Mouse (Mus musculus) right cerebral cortex, postnatal 10 days (tissue): ENCODE measurements around the gene Kcnh4.

Experiments used
- DNase-seq, 2 experiments: peaks; one replicate each; pipeline ENCODE4 v3.0.0; 2021; ENCODE audit warnings: low spot score in 2 of 2

The Kcnh4 gene

DNA sequence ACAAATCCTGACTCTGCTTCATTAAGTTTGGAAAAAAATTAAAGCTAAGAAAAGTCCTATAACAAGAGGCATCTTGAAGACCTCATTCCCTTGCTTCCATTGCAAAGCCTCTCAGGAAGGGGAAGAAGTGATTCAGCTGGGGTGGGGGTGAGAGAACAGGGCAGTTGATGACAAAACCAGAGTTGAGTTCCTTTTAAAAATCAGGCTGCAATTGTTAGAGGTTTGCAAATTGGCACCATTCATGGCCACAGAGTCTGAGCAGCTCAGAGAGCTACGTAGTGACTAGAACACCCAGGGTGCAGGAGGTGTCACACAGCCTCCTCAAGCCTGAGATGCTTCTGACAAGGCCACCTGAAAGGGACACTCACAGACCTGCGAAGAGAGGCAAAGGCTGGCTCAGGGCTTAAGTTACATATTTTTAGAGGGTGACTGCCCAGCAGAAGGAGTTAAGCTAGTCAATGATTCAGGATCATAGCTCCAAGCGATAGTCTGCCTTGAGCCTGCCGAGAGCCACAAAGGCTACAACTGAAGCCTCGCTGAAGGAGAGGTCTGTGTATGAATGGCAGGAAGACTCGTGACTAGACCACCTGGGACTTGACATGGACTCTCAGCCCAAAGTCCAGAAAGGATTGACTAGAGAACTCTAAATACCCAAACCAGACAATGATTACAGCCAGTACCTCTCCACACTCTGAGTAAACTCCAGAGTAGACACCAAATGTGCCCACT lies 29.1 kb downstream of the Kcnh4 start:
- DNase-seq = no peak

DNA sequence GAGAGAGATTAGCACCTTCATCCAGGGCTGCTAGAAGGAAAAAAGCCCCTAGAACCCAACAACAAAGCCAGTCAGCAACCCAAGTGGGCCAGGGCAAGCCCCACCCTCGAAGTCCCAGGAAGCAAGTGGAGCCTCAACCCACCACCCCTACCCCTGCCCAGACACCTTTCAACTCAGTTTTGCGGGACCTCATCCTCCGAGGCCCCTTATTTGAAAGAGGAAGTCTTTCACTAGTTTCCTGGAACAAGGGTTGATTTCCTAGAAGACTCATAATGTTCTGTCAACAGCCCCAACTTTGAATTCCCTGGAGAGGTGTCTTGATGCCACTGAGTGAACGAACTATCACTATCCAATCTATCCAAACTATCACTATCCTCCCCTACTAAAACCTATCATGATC lies 29.8 kb downstream of the Kcnh4 start:
- DNase-seq = no peak

DNA sequence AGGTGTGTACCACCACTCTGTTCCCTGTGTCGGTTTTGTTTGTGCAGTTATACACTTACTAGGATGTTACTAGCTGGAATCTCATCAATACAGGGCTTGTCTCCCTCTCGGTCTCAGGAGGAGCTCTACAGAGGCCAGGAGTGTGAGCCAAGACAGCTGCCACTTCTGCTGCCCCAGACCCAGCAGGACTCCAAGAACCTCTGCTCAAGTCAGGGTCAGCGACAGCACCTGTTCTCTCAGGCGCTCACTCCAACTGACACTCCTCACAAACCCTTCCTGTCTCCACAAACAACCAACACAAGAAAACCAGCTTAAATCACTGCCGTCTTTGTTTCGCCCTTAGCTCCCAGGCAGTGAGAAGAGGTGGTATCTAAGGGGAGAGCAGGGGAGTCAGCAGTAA lies 31.1 kb downstream of the Kcnh4 start:
- peak in 1 of 2 experiments; percentile 33 for DNase-seq

DNA sequence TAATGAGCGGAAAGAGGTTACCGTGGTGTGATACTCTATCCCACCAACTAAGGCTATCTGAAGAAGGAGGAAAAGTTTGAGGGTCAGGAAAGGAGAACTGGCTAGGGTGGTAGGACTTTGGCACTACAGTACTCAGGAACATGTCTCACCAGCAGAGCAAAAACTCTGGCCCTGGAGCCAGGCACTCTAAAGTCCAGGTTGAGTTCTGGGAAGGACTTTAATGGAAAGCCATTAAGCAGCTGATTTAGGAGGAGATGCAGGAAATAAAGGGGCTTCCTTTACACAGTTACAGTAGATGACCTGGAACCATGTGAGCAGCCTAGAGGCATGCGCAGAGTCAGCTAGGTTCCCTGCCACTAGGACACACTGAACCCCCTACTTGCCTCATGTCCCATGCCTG lies 32.5 kb downstream of the Kcnh4 start:
- DNase-seq = no peak

DNA sequence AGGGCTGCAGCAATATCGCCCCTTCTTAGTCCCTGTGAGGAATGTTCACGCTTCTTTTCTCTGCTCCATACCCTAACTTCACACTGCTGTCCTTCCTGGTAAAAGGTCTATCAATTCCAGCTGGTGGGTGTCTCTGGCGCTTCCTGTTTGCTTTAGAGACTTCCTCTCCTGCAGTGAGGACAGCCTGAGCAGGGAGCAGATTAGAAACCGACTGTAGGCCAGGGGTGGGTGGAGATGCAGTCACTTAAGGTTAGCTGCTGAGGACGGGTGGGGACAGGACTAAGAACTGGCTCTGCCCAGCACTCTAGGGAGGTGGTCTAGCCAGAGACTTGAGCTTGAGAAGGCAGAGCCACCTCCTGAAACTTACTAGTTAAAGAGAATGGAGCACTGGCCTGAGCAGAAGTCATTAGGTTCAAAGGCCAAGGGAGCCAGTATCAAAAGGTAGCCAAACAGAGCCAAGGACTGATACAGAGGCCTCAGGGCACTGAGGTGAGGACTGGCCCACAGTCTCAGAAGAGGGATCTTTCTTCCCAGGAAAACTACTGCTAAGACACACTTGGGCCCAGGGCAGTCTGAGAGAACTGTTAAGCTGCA lies 34.7 kb downstream of the Kcnh4 start:
- peak in 1 of 2 experiments; percentile 30 for DNase-seq

DNA sequence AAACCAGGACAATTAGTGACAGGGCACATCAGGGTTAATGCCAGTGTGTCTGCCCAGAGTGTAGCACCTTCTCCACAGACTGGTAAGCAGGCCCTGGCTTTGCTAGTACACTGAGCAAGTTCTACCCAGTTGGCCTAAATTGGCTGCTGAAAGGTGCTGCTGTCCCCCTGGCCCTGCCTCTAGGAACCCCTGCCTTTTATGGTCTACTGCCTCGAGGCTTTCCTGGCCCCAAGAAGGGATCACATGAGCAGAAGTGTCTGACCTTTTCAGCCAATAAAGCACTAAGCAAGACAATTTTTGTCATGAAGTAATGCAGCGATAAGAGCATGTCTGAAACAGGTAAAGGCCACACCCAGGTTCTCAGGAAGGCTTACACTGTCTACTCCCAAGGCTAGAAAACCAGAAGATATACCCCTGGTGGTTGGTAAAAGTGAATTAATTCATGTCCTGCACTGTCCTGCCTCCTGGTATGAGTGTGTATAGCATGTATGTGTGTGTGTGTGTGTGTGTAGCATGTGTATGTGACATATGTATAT lies 37.2 kb downstream of the Kcnh4 start:
- no peak for DNase-seq

DNA sequence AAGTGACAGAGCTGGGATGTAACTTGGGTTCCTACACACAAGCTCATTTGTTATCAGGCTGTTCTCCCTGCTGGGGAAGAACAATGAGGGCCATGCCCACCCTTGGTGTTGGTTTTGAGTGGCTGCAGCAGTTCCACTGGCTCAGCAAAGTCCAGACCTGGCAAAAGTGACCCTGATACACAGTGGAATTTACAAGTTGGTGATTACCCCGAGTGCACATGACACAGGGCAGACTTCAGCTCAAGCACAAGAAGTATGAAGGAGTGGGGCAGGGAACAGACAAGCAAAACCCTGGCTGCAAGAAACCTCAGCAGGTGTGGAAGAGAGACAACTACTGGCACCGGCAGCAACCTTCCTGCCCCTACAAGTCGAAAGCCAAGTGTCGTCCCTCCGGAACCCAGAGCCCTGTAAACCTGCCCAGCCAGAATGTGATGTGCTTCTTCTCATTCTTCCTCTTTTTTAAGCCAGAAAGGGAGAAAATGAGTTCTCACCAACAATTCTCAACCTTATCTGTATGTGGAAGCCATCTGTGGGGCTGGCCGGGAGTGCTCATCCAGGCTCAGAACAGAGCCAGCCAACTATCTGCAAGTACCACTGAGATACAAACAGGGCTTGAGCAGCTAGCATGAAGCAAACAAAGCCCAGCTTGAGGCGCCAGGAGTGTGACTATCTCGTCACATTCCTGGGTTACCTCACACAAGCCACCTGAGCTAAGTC lies 37.8 kb downstream of the Kcnh4 start:
- DNase-seq = no peak

DNA sequence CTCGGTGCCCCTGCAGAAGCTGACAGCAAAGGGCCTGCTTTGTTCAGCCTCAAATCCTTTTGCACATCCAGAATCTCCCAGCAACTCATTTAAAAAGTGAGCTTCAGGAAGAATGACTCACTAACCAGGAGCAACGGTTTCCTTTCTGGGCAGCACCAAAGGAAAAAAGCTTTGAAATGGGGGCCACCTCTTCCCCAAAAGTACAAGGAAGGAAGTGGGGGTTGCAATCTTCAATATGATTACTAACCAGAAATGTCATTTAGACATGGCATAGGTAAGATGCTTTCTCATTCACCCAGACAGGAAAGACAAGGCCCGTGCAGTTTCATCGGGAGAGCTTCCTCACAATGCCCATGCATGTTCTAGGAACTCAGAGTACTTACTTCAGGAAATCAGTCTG lies 38.5 kb downstream of the Kcnh4 start:
- DNase-seq = no peak

DNA sequence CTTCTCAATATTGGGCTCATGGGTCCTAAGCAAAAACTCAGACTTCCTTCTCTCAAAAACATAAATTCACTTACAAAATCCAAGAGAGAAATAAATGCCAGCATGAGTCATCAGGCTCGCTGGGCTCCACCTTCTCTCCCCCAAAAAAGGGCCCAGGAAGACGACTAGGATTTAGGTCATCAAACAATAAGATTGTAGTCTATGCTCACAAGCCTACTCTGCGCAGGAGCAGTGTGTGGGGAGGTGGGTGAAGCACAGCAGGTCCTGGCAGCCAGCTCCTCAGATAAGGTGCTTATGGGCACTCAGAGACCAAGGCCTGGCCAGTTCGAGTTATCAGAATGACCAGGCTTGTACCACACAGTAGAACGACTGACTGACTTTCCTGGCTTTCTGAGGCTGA lies 39.4 kb downstream of the Kcnh4 start:
- no peak for DNase-seq

DNA sequence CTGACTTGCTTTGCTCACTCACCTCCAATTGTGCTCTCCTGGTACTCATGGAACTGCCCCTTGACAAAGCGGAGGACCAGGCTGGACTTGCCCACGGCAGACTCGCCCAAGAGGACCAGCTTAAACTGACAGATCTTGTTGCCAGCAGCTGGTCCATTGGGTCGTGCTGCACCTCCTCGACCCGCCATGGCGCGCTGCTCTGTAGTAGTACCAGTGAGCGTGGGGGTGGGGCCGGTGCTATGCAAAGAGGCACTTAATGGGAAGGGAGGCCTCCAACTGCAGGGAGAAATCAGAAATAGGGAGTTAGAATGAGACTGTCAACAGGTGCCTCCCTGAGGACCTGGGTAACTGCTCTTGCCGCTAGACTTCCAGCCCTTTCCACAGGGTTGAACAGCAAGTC lies 39.8 kb downstream of the Kcnh4 start:
- peak in 1 of 2 experiments; percentile 34 for DNase-seq

DNA sequence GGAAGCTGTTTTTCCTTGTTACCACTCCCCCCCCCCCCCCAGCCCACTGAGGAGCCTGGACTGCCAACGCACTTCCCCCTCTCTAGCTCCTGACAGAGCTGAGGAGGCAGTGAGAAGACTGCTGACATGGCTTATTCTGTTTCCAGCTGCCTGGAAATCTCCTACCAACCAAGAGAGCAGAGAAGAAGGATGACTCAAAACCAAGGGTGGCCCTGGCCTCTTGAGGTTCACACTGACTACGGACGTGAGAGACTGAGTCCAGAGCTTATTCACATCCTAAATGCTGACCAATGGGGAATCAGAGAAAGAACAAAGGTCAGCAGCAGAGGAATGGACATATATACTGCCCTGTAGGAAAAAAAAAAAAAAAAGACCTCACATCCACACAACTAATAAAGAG lies 40.4 kb downstream of the Kcnh4 start:
- peak in 1 of 2 experiments; percentile 47 for DNase-seq

DNA sequence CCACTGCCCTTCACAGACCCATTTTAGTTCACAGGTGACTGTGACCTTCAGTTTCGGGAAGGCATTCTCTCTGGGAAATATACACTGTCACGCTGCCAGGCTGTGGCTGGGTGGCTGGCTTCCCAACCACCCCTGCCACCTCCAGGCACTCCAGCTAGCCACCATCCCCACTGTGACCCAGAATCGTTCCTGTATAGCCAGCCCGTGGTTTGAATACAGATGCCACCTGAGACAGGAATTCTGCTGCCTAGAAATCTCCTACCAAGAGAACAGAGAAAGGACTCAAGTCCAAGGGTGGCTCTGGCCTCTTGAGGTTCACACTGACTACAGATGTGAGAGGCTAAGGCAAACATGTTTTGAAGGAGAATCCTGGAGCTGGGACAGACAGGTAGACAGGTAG lies 40.9 kb downstream of the Kcnh4 start:
- peak in 1 of 2 experiments; percentile 63 for DNase-seq

DNA sequence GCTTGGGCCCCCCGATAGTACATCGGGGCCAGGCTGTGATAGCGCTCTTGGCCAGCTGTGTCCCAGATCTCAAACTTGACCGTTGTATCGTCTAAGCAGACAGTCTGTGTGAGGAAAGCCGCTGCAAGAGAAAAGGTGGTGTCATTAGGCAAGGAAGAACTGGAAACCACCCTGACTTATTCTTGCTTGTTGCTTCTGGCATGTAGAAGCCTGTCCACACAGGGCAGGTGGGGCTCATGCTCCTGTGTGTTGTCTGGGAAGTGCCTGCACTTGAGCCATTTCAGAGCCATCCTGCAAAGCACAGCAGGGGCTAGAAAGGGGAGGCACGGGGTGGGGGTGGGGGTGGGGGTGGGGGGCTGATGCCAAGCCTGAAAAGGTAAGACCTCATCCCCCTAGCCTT lies 41.3 kb downstream of the Kcnh4 start:
- no peak for DNase-seq

DNA sequence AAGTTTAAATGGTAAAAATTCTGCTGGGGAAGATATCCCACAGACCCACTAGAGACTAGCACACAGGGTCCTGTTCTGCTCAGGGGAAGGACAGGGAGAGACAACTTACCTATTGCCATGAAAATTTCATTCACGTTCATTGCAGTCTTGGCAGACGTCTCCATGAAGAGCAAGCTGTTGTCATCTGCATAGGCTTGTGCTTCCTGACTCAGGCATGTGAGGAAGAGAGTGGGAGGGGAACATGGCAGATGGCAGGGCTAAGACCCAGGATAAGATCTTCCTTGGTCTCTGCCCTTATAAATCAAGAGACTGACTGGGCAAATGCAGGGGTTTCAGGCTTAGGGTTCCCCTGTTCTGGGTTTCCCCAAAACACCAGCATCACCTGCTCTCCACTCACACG lies 43.1 kb downstream of the Kcnh4 start:
- DNase-seq = peak in 1 of 2 experiments; percentile 38

DNA sequence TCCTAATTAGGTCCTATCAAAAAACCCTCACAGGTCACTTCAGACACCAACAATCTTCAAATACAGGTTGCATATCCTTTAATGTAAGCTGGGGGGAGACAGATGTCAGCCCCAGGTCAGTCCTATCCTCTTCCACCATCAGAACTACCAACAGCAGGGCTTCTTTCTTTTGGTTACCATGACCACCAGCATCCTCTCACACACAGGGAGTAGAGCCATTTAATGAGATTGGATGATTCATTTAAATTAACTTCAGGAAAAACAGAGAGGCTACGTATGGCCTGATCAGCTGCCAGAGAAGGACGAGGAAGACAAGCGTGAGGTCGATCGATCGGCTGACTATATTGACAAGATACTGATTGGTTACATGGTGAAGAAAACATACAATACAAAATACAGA lies 44.8 kb downstream of the Kcnh4 start:
- DNase-seq = peak in 1 of 2 experiments; percentile 69

DNA sequence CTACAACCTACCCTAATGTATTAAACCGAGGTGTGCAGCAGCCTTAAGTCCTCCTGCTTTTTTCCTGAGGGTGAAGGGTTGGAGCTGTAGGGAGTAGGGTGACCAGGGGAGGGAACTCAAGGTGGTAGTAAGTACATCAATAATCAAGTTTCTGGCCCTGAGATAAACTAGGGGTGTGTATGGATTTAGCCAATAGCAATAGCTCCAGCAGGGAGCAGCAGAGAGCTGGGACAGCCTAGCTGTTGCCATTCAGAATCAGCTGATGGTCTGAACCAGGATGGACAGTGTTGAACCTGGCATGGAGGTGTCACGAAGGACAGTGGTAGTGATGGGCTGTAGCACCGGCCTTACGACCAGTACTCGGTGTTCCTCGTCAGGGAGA lies 45.2 kb downstream of the Kcnh4 start:
- peak; percentile 87 to 90 for DNase-seq

DNA sequence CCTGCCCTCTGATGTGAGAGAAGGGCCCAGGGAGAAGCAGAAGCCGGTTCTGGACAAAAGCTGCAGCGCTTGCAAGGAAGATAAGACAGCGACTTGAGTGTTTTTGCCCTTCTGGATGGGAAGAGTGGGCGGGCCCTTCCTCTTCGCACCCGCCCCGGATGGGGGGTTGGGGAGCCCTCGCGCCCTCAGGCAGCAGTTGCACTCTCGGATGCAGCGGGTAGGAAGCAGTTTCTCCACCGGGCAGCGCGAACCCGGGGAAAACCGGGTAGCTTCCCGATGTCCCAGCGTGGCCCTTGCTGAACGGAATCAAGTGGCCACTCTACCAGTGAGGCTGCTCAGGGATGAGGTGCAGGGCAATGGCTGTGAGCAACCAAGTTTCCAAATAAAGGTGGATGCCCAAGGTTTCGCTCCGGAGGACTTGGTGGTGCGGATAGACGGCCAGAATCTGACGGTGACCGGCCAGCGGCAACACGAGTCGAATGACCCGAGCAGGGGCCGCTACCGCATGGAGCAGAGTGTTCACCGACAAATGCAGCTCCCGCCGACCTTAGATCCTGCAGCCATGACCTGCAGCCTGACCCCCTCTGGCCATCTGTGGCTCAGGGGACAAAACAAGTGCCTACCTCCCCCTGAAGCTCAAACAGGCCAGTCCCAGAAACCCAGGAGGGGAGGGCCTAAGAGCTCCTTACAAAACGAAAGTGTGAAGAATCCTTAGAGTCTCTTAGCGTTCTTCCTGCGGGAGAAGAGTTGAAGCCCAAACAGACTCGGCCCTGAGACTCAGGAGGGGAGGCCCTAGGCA lies 45.8 kb downstream of the Kcnh4 start, which contains the start of gene Hspb9:
Hspb9 (plus strand) TSS at position 116 of the 799 bp plus-strand sequence.
- peak; percentile 75 to 77 for DNase-seq

DNA sequence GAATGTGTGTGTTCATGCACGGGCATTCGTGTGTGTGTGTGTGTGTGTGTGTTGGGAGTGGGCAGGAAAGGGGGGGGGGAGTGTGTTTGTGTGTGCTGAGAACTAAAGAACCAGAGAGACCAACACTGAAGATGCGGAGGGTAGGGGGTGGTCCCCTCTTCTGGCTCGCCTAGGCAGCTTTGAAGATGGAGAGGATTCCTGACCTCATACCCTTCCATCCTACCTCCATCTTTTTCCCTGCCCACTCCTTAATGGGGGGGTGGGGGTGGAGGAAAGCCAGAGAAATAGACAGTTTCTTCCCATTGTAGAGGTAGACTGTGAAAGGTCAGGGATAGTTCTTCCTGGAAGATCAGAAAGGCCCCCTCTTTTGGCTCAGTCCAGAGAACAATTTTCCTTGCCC lies 46.6 kb downstream of the Kcnh4 start:
- DNase-seq = peak in 1 of 2 experiments; percentile 32

DNA sequence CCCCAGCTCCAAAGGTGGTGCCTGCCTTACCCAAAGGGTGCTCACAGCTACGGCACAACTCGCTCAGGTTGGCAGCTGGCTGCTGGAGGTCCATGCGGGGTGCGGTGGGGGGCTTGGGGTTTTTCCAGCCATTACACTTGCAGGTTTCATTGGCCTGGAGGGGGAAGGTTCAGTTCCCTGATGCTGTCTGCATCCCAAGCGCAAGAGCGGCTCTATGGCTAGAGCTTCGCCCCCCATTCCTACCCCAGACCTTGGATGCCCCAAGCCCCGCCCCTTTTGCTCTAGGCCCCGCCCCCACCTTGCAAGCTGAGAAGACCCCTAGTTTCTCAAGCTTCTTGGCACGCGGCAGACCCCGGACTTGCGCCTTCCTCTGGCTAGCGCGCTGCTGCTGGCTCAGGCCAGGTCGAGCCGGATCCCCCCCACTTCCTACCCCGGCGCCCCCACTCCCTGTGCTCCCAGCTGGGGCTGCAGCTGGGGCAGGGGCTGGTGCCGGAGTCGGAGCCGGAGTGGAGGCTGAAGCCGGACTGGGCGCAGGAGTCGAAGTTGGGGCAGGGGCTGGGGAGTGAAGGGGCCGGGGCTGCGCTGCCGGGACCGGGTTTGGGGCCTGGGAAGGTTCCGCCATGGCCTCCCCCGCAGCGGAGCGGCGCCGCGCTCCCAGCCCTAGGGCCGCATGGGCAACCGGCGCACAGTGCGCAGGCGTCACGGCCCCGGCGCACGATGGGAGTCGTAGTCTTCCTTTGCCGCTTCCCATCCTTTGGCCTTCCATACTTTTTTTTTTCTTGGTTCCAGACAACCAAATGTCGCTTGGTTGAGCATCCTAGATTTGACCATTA lies 47.7 kb downstream of the Kcnh4 start, which contains the start of gene Kat2a:
Kat2a (minus strand) TSS at position 683 of the 833 bp plus-strand sequence.
- DNase-seq = peak; percentile 92

DNA sequence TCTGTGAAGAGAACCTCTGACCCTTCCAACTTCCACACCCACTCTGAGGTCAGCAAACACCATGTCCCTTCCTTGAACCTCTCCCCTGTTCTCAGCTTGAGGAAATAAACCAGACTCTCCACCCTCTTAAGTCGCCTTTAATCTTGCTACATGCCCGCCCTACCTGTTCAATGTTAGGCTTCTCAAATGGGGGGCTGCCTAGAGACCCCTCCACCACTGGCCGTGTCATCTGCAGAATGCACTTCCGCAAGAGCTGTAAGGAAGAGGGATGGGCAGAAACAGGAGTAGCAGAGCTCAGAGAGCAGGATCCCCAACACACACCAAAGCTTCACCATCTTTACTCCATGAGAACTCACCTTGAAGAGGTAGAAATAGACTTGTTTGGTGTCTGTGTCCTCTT lies 48.8 kb downstream of the Kcnh4 start:
- DNase-seq = peak in 1 of 2 experiments; percentile 21

DNA sequence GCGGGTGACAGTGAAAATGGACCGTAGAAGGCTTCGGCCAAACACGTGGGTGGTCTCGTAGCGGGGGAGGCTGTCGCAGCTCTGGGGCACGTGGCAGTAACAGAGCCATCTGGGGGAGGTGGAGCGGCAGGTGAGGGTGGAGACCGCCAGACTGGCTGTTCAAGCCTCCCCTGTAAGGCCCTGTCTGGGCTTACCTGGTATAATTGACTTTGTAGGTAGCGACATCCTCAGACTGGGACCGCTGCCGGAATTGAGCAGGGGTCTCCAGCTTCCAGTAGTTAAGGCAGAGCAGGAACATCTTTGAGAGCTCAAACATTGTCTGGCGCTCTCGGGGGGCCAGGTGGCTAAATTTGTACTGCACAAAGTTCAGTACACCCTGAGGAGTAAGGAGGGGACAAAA lies 49.2 kb downstream of the Kcnh4 start:
- DNase-seq = peak in 1 of 2 experiments; percentile 38
